Mouse (Mus musculus): ENCODE data around the gene Nod1.

The Nod1 gene

GRCm38 (mm10) chr6:54883424-54883823 is 89.0 kb downstream of the Nod1 start:
- DNase-seq (ENCODE audit: low spot score in 2 of 2): no peak

- DNase-seq (ENCODE audit: low spot score in 2 of 2): no peak
Observed at GRCm38 (mm10) chr6:54880086-54880485, 92.3 kb downstream of the Nod1 start.

- no peak for DNase-seq (ENCODE audit: low spot score in 2 of 2)
Observed at GRCm38 (mm10) chr6:54878546-54878945, 93.9 kb downstream of the Nod1 start.

GRCm38 (mm10) chr6:54877651-54878050 is 94.8 kb downstream of the Nod1 start:
- DNase-seq (ENCODE audit: low spot score in 2 of 2): no peak

- no peak for DNase-seq (ENCODE audit: low spot score in 2 of 2)
Observed at GRCm38 (mm10) chr6:54876782-54877181, 95.6 kb downstream of the Nod1 start.
